Mouse (Mus musculus): ENCODE results near the gene Tab1. TPM values are rescaled to one million over a fixed set of nuclear protein-coding genes. Genes with fewer than 3 reads are reported as not detected.

The Tab1 gene
- polyA plus RNA-seq, 1 experiment from 2014 or later = 36.7 TPM

- DNase-seq (ENCODE audit: low spot score) = no peak
- 91% methylated on average over 6 of the region's 6 CpGs for WGBS
Observed at GRCm38 (mm10) chr15:80202111-80202775, 69.3 kb downstream of the Tab1 start.

GRCm38 (mm10) chr15:80203406-80203805, 70.5 kb downstream of the Tab1 start:
- ATAC-seq (replicated peaks; ENCODE audit: low FRiP score) (no peak), DNase-seq (ENCODE audit: low spot score) (peak; percentile 62)
- Histone ChIP-seq H3K36me3 (ENCODE audit: control insufficient read depth, insufficient read depth, low read length) (no peaks in the 10 kb centered on the region), H3K4me3 (ENCODE audit: low read depth, low read length) (no peak overlapping the region), H3K27me3 (ENCODE audit: control insufficient read depth, insufficient read depth, low read length) (no peaks in the 10 kb centered on the region), H3K27ac (ENCODE audit: low read depth, low read length) (no peak overlapping the region), H3K9ac (ENCODE audit: low read length) (no peak overlapping the region), H3K4me2 (ENCODE audit: low read depth, low read length, severe bottlenecking) (no peak overlapping the region), H3K4me1 (replicated peaks; ENCODE audit: control insufficient read depth, insufficient read depth, low read length) (no peaks in the 10 kb centered on the region), H3K9me3 (ENCODE audit: control insufficient read depth, low read length) (no peaks in the 10 kb centered on the region)
- 35% methylated on average over 4 of the region's 4 CpGs for WGBS

More at GRCm38 (mm10) chr15:80202111-80202775, 69.3 kb downstream of the Tab1 start:
- Histone ChIP-seq H3K27ac (ENCODE audit: low read depth, low read length) (no peak overlapping the region), H3K36me3 (ENCODE audit: control insufficient read depth, insufficient read depth, low read length) (no peaks in the 10 kb centered on the region), H3K4me2 (ENCODE audit: low read depth, low read length, severe bottlenecking) (no peak overlapping the region), H3K9me3 (ENCODE audit: control insufficient read depth, low read length) (no peaks in the 10 kb centered on the region), H3K4me3 (ENCODE audit: low read depth, low read length) (no peak overlapping the region), H3K27me3 (ENCODE audit: control insufficient read depth, insufficient read depth, low read length) (no peaks in the 10 kb centered on the region), H3K4me1 (replicated peaks; ENCODE audit: control insufficient read depth, insufficient read depth, low read length) (no peaks in the 10 kb centered on the region), H3K9ac (ENCODE audit: low read length) (no peak overlapping the region)
- no peak for ATAC-seq (replicated peaks; ENCODE audit: low FRiP score)

DNA sequence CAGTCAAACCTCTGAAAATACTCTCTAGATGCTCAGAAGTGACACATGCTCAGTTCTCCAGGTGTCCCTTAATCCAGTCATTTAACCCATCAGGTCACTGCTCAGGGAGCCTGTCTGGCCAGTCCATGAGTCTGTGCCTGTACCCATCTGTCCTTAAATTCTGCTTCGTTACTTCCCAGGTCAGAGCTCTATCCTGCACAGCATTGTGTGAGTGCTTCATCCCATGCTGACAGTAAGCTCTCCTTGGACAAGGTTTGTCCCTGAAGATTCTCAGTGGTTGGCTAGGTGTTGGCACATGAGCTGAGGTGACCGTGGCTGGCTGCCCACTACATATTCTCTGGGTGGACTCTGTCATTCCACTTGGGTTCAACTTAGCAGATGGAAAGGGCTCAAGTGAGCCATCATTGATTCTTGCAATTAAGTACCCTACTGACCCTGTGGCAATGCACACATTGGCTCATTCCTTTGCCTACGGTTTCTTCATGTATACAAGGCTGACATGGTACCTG, 73.2 kb downstream of the Tab1 start:
- Histone ChIP-seq H3K4me2 (ENCODE audit: low read depth, low read length, severe bottlenecking) (no peak overlapping the region), H3K4me1 (replicated peaks; ENCODE audit: control insufficient read depth, insufficient read depth, low read length) (no peaks in the 10 kb centered on the region), H3K4me3 (ENCODE audit: low read depth, low read length) (no peak overlapping the region), H3K9ac (ENCODE audit: low read length) (no peak overlapping the region), H3K9me3 (ENCODE audit: control insufficient read depth, low read length) (no peaks in the 10 kb centered on the region), H3K27ac (ENCODE audit: low read depth, low read length) (no peak overlapping the region), H3K27me3 (ENCODE audit: control insufficient read depth, insufficient read depth, low read length) (no peaks in the 10 kb centered on the region), H3K36me3 (ENCODE audit: control insufficient read depth, insufficient read depth, low read length) (no peaks in the 10 kb centered on the region)
- ATAC-seq (replicated peaks; ENCODE audit: low FRiP score) (no peak), DNase-seq (ENCODE audit: low spot score) (no peak)
- WGBS = 91% methylated on average over 3 of the region's 3 CpGs

GRCm38 (mm10) chr15:80208446-80208845, 75.5 kb downstream of the Tab1 start:
- Histone ChIP-seq H3K9ac (ENCODE audit: low read length) (no peak overlapping the region), H3K4me1 (replicated peaks; ENCODE audit: control insufficient read depth, insufficient read depth, low read length) (no peaks in the 10 kb centered on the region), H3K9me3 (ENCODE audit: control insufficient read depth, low read length) (no peaks in the 10 kb centered on the region), H3K27me3 (ENCODE audit: control insufficient read depth, insufficient read depth, low read length) (no peaks in the 10 kb centered on the region), H3K4me2 (ENCODE audit: low read depth, low read length, severe bottlenecking) (no peak overlapping the region), H3K27ac (ENCODE audit: low read depth, low read length) (no peak overlapping the region), H3K4me3 (ENCODE audit: low read depth, low read length) (no peak overlapping the region), H3K36me3 (ENCODE audit: control insufficient read depth, insufficient read depth, low read length) (peaks cover 3% of the 10 kb centered on the region; the same call in 1 of the 2 replicates)
- ATAC-seq (replicated peaks; ENCODE audit: low FRiP score) = no peak
- DNase-seq (ENCODE audit: low spot score) = no peak
- WGBS = 14% methylated on average over 4 of the region's 4 CpGs

Other genes starting within 250 kb of the Tab1 start
- 10.0 and 10.6 TPM in 2 replicates for gene Apobec3, start 241.5 kb upstream of the Tab1 start, polyA plus RNA-seq (2014; fragmentation: Nextera tagmentation; extraction: Ambion mirVana)
- gene Cbx7, start 162.0 kb upstream of the Tab1 start, polyA plus RNA-seq (2014; fragmentation: Nextera tagmentation; extraction: Ambion mirVana) = 2.5 and 3.3 TPM in 2 replicates
- gene Pdgfb, start 118.2 kb upstream of the Tab1 start, polyA plus RNA-seq (2014; fragmentation: Nextera tagmentation; extraction: Ambion mirVana) = 2.8 and 2.9 TPM in 2 replicates
- gene Syngr1, start 41.8 kb upstream of the Tab1 start, polyA plus RNA-seq (2014; fragmentation: Nextera tagmentation; extraction: Ambion mirVana) = 11.3 and 13.6 TPM in 2 replicates
- 1,023 and 1,042 TPM in 2 replicates for gene Rpl3, start 41.3 kb upstream of the Tab1 start, polyA plus RNA-seq (2014; fragmentation: Nextera tagmentation; extraction: Ambion mirVana)
- 8.8 and 9.2 TPM in 2 replicates for gene Mgat3, start 40.6 kb downstream of the Tab1 start, polyA plus RNA-seq (2014; fragmentation: Nextera tagmentation; extraction: Ambion mirVana)
- 47.0 and 47.1 TPM in 2 replicates for gene Mief1, start 100.9 kb downstream of the Tab1 start, polyA plus RNA-seq (2014; fragmentation: Nextera tagmentation; extraction: Ambion mirVana)
- not detected in 2 replicates for gene AC140267.1, start 102.7 kb downstream of the Tab1 start, polyA plus RNA-seq (2014; fragmentation: Nextera tagmentation; extraction: Ambion mirVana)
- gene Atf4, start 122.1 kb downstream of the Tab1 start, polyA plus RNA-seq (2014; fragmentation: Nextera tagmentation; extraction: Ambion mirVana) = 139 and 144 TPM in 2 replicates
- 69.1 and 69.4 TPM in 2 replicates for gene Rps19bp1, start 131.2 kb downstream of the Tab1 start, polyA plus RNA-seq (2014; fragmentation: Nextera tagmentation; extraction: Ambion mirVana)
- gene Cacna1i, start 154.1 kb downstream of the Tab1 start, polyA plus RNA-seq (2014; fragmentation: Nextera tagmentation; extraction: Ambion mirVana) = 0.12 and 0.17 TPM in 2 replicates